Mouse (Mus musculus) ES-E14 (cell line): ENCODE measurements around the gene Gm14569.

ENCODE experiments used
- CHD2 ChIP-seq: IDR thresholded peaks from 2 replicates; pipeline ENCODE4 v1.6.1; 2014; ENCODE audit warnings: mild to moderate bottlenecking, low read depth, low read length, inconsistent platforms
- HCFC1 ChIP-seq: IDR thresholded peaks from 2 replicates; pipeline ENCODE4 v1.6.1; 2012; ENCODE audit warnings: low read length, inconsistent platforms, borderline replicate concordance; ENCODE audit not compliant: insufficient read depth
- MAFK ChIP-seq: IDR thresholded peaks from 2 replicates; pipeline ENCODE4 v1.6.1; 2014; ENCODE audit warnings: mild to moderate bottlenecking, low read depth, low read length, inconsistent platforms; ENCODE audit not compliant: insufficient read depth
- ZC3H11A ChIP-seq: IDR thresholded peaks from 2 replicates; pipeline ENCODE4 v1.6.1; 2012; ENCODE audit warnings: low read depth, mild to moderate bottlenecking, inconsistent platforms, low read length, borderline replicate concordance

- TF ChIP-seq HCFC1, result no peak
- TF ChIP-seq CHD2, result no peak
- TF ChIP-seq ZC3H11A, result no peak
- TF ChIP-seq MAFK, result no peak
These were observed 21.6 kb upstream of the Gm14569 start for GRCm38 (mm10) chrX:36513231-36513630.
